Mouse (Mus musculus): ENCODE results near the gene Sez6l. TPM values are rescaled to one million over a fixed set of nuclear protein-coding genes. Genes with fewer than 3 reads are reported as not detected.
A peak's percentile ranks its signal among the peaks of the same experiment; 100 is the strongest.

Sez6l gene
- total RNA-seq (2012; rRNA removed): 0.13 and 0.32 TPM in 2 replicates

DNA sequence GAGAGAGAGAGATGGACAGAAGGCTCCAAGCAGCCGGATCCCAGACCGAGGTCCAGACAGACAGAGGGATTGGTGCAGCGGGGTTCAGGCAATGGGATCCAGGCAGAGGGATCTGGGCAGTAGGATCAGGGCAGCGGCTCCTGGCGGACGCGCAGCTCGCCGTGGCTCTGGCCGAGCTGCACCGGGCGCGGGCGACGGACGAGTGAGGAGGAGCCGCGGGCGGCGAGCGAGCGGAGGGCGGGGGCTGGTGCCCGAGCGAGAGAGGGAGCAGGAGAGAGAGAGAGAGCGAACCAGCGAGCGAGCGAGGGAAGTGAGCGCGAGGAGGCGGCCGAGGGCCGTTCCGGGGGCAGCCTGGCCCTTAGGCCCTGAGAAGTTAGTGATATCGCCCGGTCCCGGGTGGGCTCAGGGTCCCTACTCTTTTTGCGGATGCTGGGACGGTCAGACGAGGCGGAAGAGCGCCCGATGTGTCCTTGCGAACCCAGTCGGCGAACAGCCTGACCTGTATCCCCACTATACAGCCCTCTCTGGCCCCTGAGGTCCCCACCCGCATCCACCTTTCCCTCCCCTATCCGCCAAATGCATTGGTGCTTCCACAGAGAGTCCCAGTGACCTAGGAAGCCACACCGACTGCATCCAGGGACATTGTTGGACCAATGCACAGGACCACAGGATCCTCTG is at the start of gene Sez6l:
Gene Sez6l, minus strand, starts transcription at position 193 of the 678 bp plus-strand sequence.
- in situ Hi-C loops (cut with MboI; ENCODE audit: low sequenced_read_pairs in 2 of 2, unreplicated experiment in 2 of 2): no loop called here
- Histone ChIP-seq H3K4me3 (ENCODE audit: insufficient read depth in 1 of 2, low read depth in 1 of 2, low read length in 2 of 2, poor library complexity in 1 of 2, severe bottlenecking in 1 of 2) (peak within 1 kb of the TSS; percentile 61 to 66; a peak in 3 of 4 replicates), H3K36me3 (ENCODE audit: control insufficient read depth, insufficient read depth, low read length, poor library complexity, severe bottlenecking) (no peaks in the 10 kb centered on the region), H3K4me1 (ENCODE audit: control insufficient read depth in 2 of 2, insufficient read depth in 2 of 2, low read length in 2 of 2, poor library complexity in 1 of 2) (peaks cover 0 to 8% of the 10 kb centered on the region in 2 experiments; a peak in 1 of 4 replicates), H3K27ac (ENCODE audit: insufficient read depth, low read depth, low read length, poor library complexity, severe bottlenecking) (no peak within 1 kb of the TSS), H3K9me3 (ENCODE audit: control insufficient read depth, insufficient read depth, low read depth, low read length) (no peaks in the 10 kb centered on the region), H3K9ac (ENCODE audit: insufficient read depth, low read depth, low read length, poor library complexity, severe bottlenecking) (peak within 1 kb of the TSS; percentile 15)
- DNase-seq (ENCODE audit: low read depth, low spot score): no peak
- no peak for TF ChIP-seq CHD2 (IDR thresholded peaks at IDR 0.05; ENCODE audit: low read depth, low read length)
- TF ChIP-seq HCFC1 (IDR thresholded peaks at IDR 0.05; ENCODE audit: borderline replicate concordance, insufficient read depth, low read length): no peak
- TF ChIP-seq ZC3H11A (IDR thresholded peaks at IDR 0.05; ENCODE audit: borderline replicate concordance, low read depth, low read length): no peak
- TF ChIP-seq ZNF384 (IDR thresholded peaks at IDR 0.05; ENCODE audit: low read depth, low read length): no peak
- no peak for TF ChIP-seq MAFK (IDR thresholded peaks at IDR 0.05; ENCODE audit: insufficient read depth, low read depth, low read length)

DNA sequence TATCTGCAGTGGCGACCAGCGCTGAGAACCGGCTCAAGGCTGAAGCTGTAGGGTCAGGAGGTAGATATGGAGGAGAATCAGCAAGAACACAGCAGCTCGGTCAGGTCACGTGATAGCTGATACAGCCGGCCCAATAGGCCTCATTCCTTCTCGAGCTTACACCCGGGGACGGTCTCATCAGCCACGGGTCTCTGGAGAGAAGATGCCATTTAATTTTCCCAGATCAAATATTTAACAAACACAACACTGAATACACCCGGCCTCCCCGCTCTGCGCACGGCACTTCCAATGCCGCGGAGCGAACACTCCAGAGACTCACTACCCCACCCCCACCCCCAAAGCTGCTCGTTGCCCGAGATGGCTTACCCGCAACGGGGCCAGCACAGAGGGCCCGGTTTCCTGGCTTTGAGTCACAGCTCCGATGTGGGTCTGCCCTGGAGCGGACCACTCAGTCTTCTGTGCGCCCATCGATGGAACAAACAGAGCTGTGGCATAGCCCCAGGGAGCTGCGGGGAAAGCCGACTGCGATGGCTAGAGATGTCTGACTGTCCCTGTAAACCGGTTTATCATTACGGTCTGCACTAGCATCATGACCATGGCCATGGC is 48.7 kb upstream of the Sez6l start:
- Histone ChIP-seq H3K36me3 (ENCODE audit: control insufficient read depth, insufficient read depth, low read length, poor library complexity, severe bottlenecking) (no peaks in the 10 kb centered on the region), H3K4me3 (ENCODE audit: insufficient read depth in 1 of 2, low read depth in 1 of 2, low read length in 2 of 2, poor library complexity in 1 of 2, severe bottlenecking in 1 of 2) (0 out of 4 replicates have a peak overlapping the region, but pooled peaks of 1 of the 2 experiments have one; percentile 10), H3K9ac (ENCODE audit: insufficient read depth, low read depth, low read length, poor library complexity, severe bottlenecking) (no peak overlapping the region), H3K4me1 (ENCODE audit: control insufficient read depth in 2 of 2, insufficient read depth in 2 of 2, low read length in 2 of 2, poor library complexity in 1 of 2) (peaks cover 0 to 14% of the 10 kb centered on the region in 2 experiments; a peak in 2 of 4 replicates), H3K27ac (ENCODE audit: insufficient read depth, low read depth, low read length, poor library complexity, severe bottlenecking) (no peak overlapping the region), H3K9me3 (ENCODE audit: control insufficient read depth, insufficient read depth, low read depth, low read length) (no peaks in the 10 kb centered on the region)
- no peak for DNase-seq (ENCODE audit: low read depth, low spot score)
- in situ Hi-C loops (cut with MboI; ENCODE audit: low sequenced_read_pairs in 2 of 2, unreplicated experiment in 2 of 2): no loop called here
- TF ChIP-seq CHD2 (IDR thresholded peaks at IDR 0.05; ENCODE audit: low read depth, low read length): no peak
- TF ChIP-seq HCFC1 (IDR thresholded peaks at IDR 0.05; ENCODE audit: borderline replicate concordance, insufficient read depth, low read length): no peak
- no peak for TF ChIP-seq ZNF384 (IDR thresholded peaks at IDR 0.05; ENCODE audit: low read depth, low read length)
- no peak for TF ChIP-seq ZC3H11A (IDR thresholded peaks at IDR 0.05; ENCODE audit: borderline replicate concordance, low read depth, low read length)
- TF ChIP-seq MAFK (IDR thresholded peaks at IDR 0.05; ENCODE audit: insufficient read depth, low read depth, low read length): no peak

DNA sequence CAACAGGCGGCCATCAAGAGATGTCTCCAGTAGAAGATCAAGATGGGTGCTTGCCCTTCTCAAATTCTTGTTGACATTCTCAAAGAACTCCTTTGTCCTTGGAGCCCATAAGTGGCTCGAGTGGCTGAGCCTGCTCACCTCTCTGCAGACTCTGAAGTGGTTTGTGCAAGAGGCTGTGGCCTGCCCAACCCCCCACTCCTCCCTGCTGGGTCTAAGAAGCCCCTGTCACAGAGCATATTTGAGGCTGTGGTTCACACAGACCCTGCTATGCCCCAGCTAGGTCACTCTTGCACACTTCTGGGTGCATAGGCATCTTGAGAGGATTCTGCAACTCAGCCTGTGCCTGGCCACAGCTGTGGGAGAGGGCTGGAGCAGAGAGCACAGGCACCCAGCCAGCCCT is 46.0 kb upstream of the Sez6l start:
- TF ChIP-seq ZNF384 (IDR thresholded peaks at IDR 0.05; ENCODE audit: low read depth, low read length) (no peak), CHD2 (IDR thresholded peaks at IDR 0.05; ENCODE audit: low read depth, low read length) (no peak), MAFK (IDR thresholded peaks at IDR 0.05; ENCODE audit: insufficient read depth, low read depth, low read length) (no peak)
- no peak for DNase-seq (ENCODE audit: low read depth, low spot score)
- Histone ChIP-seq H3K27ac (ENCODE audit: insufficient read depth, low read depth, low read length, poor library complexity, severe bottlenecking) (no peak overlapping the region), H3K9ac (ENCODE audit: insufficient read depth, low read depth, low read length, poor library complexity, severe bottlenecking) (no peak overlapping the region), H3K36me3 (ENCODE audit: control insufficient read depth, insufficient read depth, low read length, poor library complexity, severe bottlenecking) (no peaks in the 10 kb centered on the region), H3K4me3 (ENCODE audit: insufficient read depth in 1 of 2, low read depth in 1 of 2, low read length in 2 of 2, poor library complexity in 1 of 2, severe bottlenecking in 1 of 2) (no peak overlapping the region), H3K4me1 (ENCODE audit: control insufficient read depth in 2 of 2, insufficient read depth in 2 of 2, low read length in 2 of 2, poor library complexity in 1 of 2) (peaks cover 0 to 7% of the 10 kb centered on the region in 2 experiments; a peak in 1 of 4 replicates), H3K9me3 (ENCODE audit: control insufficient read depth, insufficient read depth, low read depth, low read length) (no peaks in the 10 kb centered on the region)
- in situ Hi-C loops (cut with MboI; ENCODE audit: low sequenced_read_pairs in 2 of 2, unreplicated experiment in 2 of 2): no loop called here

DNA sequence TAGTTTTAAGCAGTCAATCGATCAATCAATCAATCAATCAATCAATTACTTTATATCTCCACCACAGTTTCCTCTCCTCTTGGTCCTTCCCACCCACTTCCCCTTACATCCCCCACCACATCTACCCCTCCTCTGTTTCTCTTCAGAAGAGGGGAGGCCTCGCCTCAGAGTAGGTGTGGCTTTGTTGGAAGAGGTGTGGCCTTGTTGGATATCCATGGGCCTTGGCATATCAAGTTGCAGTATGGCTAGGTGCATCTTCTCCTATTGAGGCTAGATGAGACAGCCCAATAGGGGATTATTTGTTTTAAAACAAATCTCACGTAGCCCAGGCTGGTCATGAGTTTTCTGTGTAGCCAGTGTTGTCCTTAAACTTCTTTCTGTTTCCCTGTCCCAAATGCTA is 43.3 kb upstream of the Sez6l start:
- no peaks in the 10 kb centered on the region for H3K9me3 ChIP-seq (ENCODE audit: control insufficient read depth, insufficient read depth, low read depth, low read length)
- peaks cover 0 to 3% of the 10 kb centered on the region in 2 experiments; a peak in 1 of 4 replicates for H3K4me1 ChIP-seq (ENCODE audit: control insufficient read depth in 2 of 2, insufficient read depth in 2 of 2, low read length in 2 of 2, poor library complexity in 1 of 2)
- no peak overlapping the region for H3K27ac ChIP-seq (ENCODE audit: insufficient read depth, low read depth, low read length, poor library complexity, severe bottlenecking)
- no peaks in the 10 kb centered on the region for H3K36me3 ChIP-seq (ENCODE audit: control insufficient read depth, insufficient read depth, low read length, poor library complexity, severe bottlenecking)
- in situ Hi-C loops (cut with MboI; ENCODE audit: low sequenced_read_pairs in 2 of 2, unreplicated experiment in 2 of 2): no loop called here
- H3K9ac ChIP-seq (ENCODE audit: insufficient read depth, low read depth, low read length, poor library complexity, severe bottlenecking): no peak overlapping the region
- DNase-seq (ENCODE audit: low read depth, low spot score): peak; percentile 24
- no peak overlapping the region for H3K4me3 ChIP-seq (ENCODE audit: insufficient read depth in 1 of 2, low read depth in 1 of 2, low read length in 2 of 2, poor library complexity in 1 of 2, severe bottlenecking in 1 of 2)
- TF ChIP-seq HCFC1 (IDR thresholded peaks at IDR 0.05; ENCODE audit: borderline replicate concordance, insufficient read depth, low read length) (no peak), ZC3H11A (IDR thresholded peaks at IDR 0.05; ENCODE audit: borderline replicate concordance, low read depth, low read length) (no peak), ZNF384 (IDR thresholded peaks at IDR 0.05; ENCODE audit: low read depth, low read length) (no peak), CHD2 (IDR thresholded peaks at IDR 0.05; ENCODE audit: low read depth, low read length) (no peak)

Data from ES-E14 (cell line).